Mouse (Mus musculus) adrenal gland, postnatal 36 days (tissue): ENCODE results near the gene Phgr1. TPM values are rescaled to one million over a fixed set of nuclear protein-coding genes. Genes with fewer than 3 reads are reported as not detected.

ENCODE experiments used
- DNase-seq, 2 experiments: peaks; one replicate each; pipeline ENCODE4 v3.0.0; 2021; ENCODE audit warnings: mixed read lengths in 1 of 2
- total RNA-seq, 2 experiments: library from RNA; stranded (reverse); gene quantifications; 2 replicates each; pipeline ENCODE4 v1.2.3; 2021

The Phgr1 gene
- total RNA-seq, 2 experiments from 2014 or later: not detected

- DNase-seq: peak; percentile 96 to 97
Observed at GRCm38 (mm10) chr2:118779504-118780480, 7.2 kb downstream of the Phgr1 start, which contains the start of gene Disp2. Gene Disp2, plus strand, starts transcription at chr2:118779719.

- DNase-seq: no peak
Observed at GRCm38 (mm10) chr2:118781115-118781514, 8.5 kb downstream of the Phgr1 start.

- DNase-seq: no peak
Observed at GRCm38 (mm10) chr2:118782303-118782702, 9.7 kb downstream of the Phgr1 start.

GRCm38 (mm10) chr2:118783093-118783492 is 10.5 kb downstream of the Phgr1 start:
- DNase-seq: no peak

GRCm38 (mm10) chr2:118783663-118784062 is 11.1 kb downstream of the Phgr1 start:
- DNase-seq: no peak

- no peak for DNase-seq
Observed at GRCm38 (mm10) chr2:118786525-118786924, 14.0 kb downstream of the Phgr1 start.

GRCm38 (mm10) chr2:118789501-118789900 is 16.9 kb downstream of the Phgr1 start:
- peak; percentile 71 to 75 for DNase-seq

GRCm38 (mm10) chr2:118790221-118790550 is 17.6 kb downstream of the Phgr1 start:
- no peak for DNase-seq

GRCm38 (mm10) chr2:118790551-118791525 is 18.3 kb downstream of the Phgr1 start:
- DNase-seq: peak; percentile 83 to 89

- no peak for DNase-seq
Observed at GRCm38 (mm10) chr2:118791591-118792258, 19.2 kb downstream of the Phgr1 start.

GRCm38 (mm10) chr2:118792259-118792613 is 19.7 kb downstream of the Phgr1 start:
- no peak for DNase-seq

- no peak for DNase-seq
Observed at GRCm38 (mm10) chr2:118793636-118794035, 21.1 kb downstream of the Phgr1 start.

GRCm38 (mm10) chr2:118802542-118803118 is 30.1 kb downstream of the Phgr1 start:
- DNase-seq: no peak

GRCm38 (mm10) chr2:118804474-118804873 is 31.9 kb downstream of the Phgr1 start:
- no peak for DNase-seq

- no peak for DNase-seq
Observed at GRCm38 (mm10) chr2:118805137-118805536, 32.6 kb downstream of the Phgr1 start.

GRCm38 (mm10) chr2:118805756-118806155 is 33.2 kb downstream of the Phgr1 start:
- DNase-seq: no peak

GRCm38 (mm10) chr2:118806860-118807259 is 34.3 kb downstream of the Phgr1 start:
- peak; percentile 48 to 58 for DNase-seq

- no peak for DNase-seq
Observed at GRCm38 (mm10) chr2:118810861-118811260, 38.3 kb downstream of the Phgr1 start.

- DNase-seq: no peak
Observed at GRCm38 (mm10) chr2:118812724-118813123, 40.2 kb downstream of the Phgr1 start.

GRCm38 (mm10) chr2:118813981-118814836 is 41.6 kb downstream of the Phgr1 start, which contains the start of gene Knstrn:
Gene Knstrn, plus strand, starts transcription at chr2:118814003.
- peak; percentile 94 to 96 for DNase-seq

- DNase-seq: no peak
Observed at GRCm38 (mm10) chr2:118822800-118823199, 50.2 kb downstream of the Phgr1 start.
